Mouse (Mus musculus): ENCODE results near the gene Nlrp6.
"Not testable (repeated sequence)": the region's sequence is repeated elsewhere in the genome, so short reads cannot be mapped to it uniquely, and the experiment has no call there.

The Nlrp6 gene

GRCm38 (mm10) chr7:140968710-140969109 is 48.0 kb downstream of the Nlrp6 start:
- not testable (repeated sequence) for ATAC-seq (ENCODE audit: insufficient number of reproducible peaks, low FRiP score, low TSS enrichment)

DNA sequence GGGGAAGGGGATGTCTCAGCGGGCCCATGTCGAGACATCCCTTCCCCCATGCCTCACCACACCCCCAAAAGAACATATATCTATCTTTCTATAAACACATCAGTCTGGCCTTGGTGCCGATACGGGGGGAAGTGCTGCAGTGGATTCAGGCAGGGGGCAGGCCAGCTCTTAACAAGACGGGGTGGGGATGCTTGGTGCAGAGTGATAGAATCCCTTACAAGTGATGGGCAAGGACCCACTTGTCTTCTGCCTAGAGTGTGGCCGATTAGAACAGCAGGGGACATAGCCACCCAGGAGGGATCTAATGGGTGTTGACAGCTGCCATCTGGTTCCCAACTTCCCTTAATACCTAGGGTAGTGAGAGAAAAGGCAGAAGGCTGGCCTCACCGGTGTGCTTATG is 50.2 kb downstream of the Nlrp6 start:
- no peak for ATAC-seq (ENCODE audit: insufficient number of reproducible peaks, low FRiP score, low TSS enrichment)

DNA sequence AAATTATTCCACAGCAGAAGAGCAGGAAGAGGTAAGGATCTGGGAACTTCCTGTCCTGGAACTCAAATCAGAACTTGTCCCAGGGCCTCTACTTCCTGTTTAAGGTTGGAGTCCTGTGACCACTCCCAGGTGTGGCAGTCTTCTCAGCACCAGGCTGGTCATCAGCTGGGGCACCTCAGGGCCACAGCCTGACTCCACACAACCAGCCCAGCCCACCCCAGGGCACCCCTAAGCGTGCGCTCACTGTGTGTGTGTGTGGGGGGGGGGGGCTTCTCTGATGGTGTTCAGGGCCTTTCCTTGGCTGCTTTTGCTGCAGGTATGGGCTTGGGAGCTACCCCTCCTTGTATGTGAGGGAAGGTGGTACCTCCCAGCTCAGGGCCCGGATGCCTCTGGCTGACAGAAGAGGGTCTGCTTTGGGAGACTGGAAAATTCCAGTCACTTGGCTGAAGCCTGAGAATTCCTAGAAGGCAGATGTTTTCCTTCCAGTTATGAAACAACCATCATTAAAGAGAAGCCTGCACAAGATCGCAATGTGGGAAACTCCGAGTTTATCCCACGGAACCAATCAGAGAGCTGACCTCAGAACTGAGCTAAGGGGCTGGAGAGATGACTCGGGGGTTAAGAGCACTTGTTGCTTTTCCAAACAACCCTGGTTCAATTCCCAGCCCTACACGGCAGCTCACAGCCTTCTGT is 50.9 kb downstream of the Nlrp6 start:
- ATAC-seq (ENCODE audit: insufficient number of reproducible peaks, low FRiP score, low TSS enrichment), result no peak

GRCm38 (mm10) chr7:140973396-140974165 is 52.9 kb downstream of the Nlrp6 start:
- no peak for ATAC-seq (ENCODE audit: insufficient number of reproducible peaks, low FRiP score, low TSS enrichment)

GRCm38 (mm10) chr7:140974940-140975339 is 54.2 kb downstream of the Nlrp6 start:
- no peak for ATAC-seq (ENCODE audit: insufficient number of reproducible peaks, low FRiP score, low TSS enrichment)

GRCm38 (mm10) chr7:140975465-140975864 is 54.8 kb downstream of the Nlrp6 start:
- no peak for ATAC-seq (ENCODE audit: insufficient number of reproducible peaks, low FRiP score, low TSS enrichment)

DNA sequence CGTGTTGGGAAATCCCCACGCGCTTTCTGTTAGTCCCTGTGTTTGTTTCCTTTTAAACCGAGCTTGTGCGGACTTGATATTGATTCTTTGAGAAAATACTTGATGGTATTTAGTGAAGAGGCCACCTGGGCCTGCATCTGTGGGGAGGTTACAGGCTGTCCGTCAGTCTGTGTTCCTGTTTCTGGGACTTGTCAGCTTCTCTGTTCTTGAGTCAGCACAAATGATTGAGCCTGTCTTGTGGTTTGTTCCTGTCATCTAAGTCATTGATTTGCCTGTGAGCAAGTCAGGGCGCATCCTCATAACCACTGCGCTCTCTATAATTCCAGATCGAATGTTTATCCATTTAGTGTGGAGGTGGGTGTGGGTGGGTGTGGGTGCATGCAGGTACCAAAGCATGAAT is 56.0 kb downstream of the Nlrp6 start:
- ATAC-seq (ENCODE audit: insufficient number of reproducible peaks, low FRiP score, low TSS enrichment), result not testable (repeated sequence)
